Mouse (Mus musculus) megakaryocyte, embryonic 14.5 days (primary cell): ENCODE data around the gene Fbxo6. TPM values are rescaled to one million over a fixed set of nuclear protein-coding genes. Genes with fewer than 3 reads are reported as not detected.
A peak's percentile ranks its signal among the peaks of the same experiment; 100 is the strongest.

Experiments used
- H3K27me3 ChIP-seq: replicated peaks from 2 replicates; pipeline ENCODE3; 2012; ENCODE audit warnings: inconsistent platforms
- H3K36me3 ChIP-seq: replicated peaks from 2 replicates; pipeline ENCODE3; 2012; ENCODE audit warnings: low read length, inconsistent platforms, mixed read lengths
- H3K4me1 ChIP-seq: 2 replicates; pipeline ENCODE4 v1.6.1; 2012; ENCODE audit warnings: inconsistent platforms
- H3K4me3 ChIP-seq: replicated peaks from 2 replicates; pipeline ENCODE3; 2012; ENCODE audit warnings: moderate library complexity, mild to moderate bottlenecking, inconsistent platforms
- H3K9me3 ChIP-seq: 2 replicates; pipeline ENCODE4 v1.6.1; 2012; ENCODE audit warnings: inconsistent platforms
- FLI1 ChIP-seq: IDR thresholded peaks from 2 replicates; pipeline ENCODE4 v1.6.1; 2012; ENCODE audit warnings: low read length, inconsistent platforms, mixed read lengths
- GATA1 ChIP-seq: IDR thresholded peaks from 3 replicates; pipeline ENCODE4 v1.6.1; 2012; ENCODE audit warnings: mixed read lengths, low read length, inconsistent platforms, borderline replicate concordance
- polyA plus RNA-seq: library from polyadenylated mRNA; stranded (reverse); fragments of >175 nt; gene quantifications from 2 replicates; pipeline ENCODE4 v1.2.3, GENCODE M21; 2012; ENCODE audit warnings: low replicate concordance; ENCODE audit not compliant: insufficient read depth

The Fbxo6 gene
- polyA plus RNA-seq, 1 experiment: 110 TPM

DNA sequence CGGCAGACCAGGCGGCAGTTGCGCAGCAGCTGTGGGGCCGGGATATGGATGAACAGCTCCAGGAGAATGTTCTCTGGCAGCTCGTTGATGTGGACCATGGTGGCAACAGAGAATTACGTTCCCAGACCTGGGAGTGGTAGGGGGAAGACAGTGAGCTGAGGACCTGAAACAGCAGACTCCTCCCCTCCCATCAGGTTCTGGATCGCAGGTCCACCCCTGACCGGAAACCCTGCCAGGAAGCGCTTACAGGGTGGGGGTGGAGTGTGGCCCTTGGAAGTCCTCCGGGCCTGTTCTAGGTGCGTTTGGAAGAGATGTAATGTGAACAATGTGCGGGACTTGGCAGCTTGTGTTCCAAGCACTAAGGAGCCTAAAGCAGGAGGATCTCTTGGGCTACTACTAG is 2.4 kb downstream of the Fbxo6 start:
- TF ChIP-seq GATA1: no peak
- TF ChIP-seq FLI1: no peak
- Histone ChIP-seq H3K9me3 (no peaks in the 10 kb centered on the region), H3K4me3 (no peak overlapping the region), H3K4me1 (peaks cover 61% of the 10 kb centered on the region), H3K36me3 (peaks cover 76% of the 10 kb centered on the region), H3K27me3 (no peaks in the 10 kb centered on the region)

DNA sequence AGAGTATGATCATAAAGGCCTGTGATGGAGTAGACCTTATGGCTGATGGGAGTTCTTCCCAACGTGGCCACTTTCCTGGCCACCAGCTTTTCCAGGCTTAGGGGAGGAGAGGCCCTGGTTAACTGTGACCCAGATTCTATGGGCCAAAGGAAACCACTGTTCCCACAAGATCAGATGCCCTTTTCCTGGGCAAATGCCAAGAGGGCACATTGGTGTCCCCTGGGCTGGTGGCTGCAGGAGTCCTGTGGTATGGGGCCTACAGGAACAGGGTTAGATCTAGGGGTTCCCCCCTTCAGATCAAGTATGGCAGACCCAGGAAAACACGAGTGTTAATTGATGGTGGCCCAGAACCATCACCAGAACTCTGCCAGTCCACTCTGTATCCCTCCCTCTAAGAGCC is 4.2 kb downstream of the Fbxo6 start:
- H3K4me3 ChIP-seq: no peak overlapping the region
- H3K27me3 ChIP-seq: no peaks in the 10 kb centered on the region
- TF ChIP-seq FLI1: no peak
- no peak for TF ChIP-seq GATA1
- peaks cover 77% of the 10 kb centered on the region for H3K36me3 ChIP-seq
- no peaks in the 10 kb centered on the region for H3K9me3 ChIP-seq
- H3K4me1 ChIP-seq: peaks cover 67% of the 10 kb centered on the region

DNA sequence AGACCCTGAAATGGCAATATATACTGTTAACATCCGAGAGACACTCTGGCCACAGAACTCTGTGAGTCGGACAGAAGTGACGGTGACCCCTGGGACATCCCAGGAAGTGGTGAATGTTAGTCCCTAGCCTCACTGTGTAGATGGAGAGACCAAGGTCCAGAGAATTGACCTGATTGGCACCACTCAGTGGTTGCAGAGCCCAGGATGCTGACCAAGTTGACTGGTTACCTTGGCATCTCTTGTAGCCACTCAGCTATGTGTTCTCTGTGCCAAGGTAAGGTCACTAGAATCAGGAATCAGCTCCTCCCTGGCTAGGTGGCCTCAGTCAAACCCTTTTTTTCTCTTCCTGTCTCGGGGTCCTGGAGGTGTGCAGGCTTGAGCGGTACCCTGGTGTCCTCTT is 8.2 kb downstream of the Fbxo6 start:
- H3K9me3 ChIP-seq: no peaks in the 10 kb centered on the region
- peaks cover 62% of the 10 kb centered on the region for H3K36me3 ChIP-seq
- peaks cover 55% of the 10 kb centered on the region for H3K4me1 ChIP-seq
- peaks cover 1% of the 10 kb centered on the region for H3K27me3 ChIP-seq
- no peak for TF ChIP-seq FLI1
- no peak for TF ChIP-seq GATA1
- no peak overlapping the region for H3K4me3 ChIP-seq

DNA sequence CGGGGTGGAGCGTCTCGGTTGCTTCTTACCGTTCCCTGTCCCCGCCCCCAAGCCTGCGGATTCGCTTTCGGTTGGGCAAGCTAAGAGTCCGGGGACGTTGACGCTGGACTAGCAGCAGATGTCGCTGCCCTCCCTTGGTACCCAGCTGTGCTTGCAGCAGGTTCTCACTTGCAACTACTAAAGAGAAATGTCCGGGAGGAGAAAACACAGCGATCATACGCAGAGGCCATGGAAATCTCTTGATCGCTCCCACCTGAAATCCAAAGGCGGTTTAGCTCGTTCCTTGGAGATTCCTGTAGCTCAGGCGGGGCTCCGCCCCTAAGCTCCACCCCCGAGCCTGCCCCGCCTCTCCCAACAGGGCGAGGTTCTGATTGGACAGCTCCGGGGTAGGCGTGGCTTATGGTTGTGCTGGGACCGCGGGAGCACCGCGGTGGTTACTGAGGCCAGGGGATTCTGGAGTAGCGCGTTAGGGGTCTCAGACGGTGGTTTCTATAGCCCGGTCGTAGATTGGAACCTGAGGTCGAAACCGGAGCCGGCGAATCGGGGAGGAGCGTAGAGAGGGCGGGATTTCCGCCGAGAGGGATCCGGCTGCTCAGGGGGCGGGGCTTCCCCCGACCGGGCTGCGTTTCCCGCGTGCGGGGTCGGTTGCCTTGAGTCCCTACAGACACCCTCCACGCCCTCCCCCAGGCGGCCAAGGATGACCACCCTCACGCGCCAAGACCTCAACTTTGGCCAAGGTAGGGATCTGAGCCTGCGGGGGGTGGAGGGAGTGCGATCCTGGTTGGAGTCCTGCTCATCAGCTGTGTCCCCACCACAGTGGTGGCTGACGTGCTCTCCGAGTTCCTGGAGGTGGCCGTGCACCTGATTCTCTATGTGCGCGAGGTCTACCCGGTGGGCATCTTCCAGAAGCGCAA is 11.6 kb downstream of the Fbxo6 start:
- Histone ChIP-seq H3K36me3 (peaks cover 29% of the 10 kb centered on the region), H3K4me3 (peak overlapping the region; percentile 100), H3K27me3 (peaks cover 20% of the 10 kb centered on the region), H3K9me3 (no peaks in the 10 kb centered on the region), H3K4me1 (peaks cover 46% of the 10 kb centered on the region)
- no peak for TF ChIP-seq GATA1
- no peak for TF ChIP-seq FLI1

DNA sequence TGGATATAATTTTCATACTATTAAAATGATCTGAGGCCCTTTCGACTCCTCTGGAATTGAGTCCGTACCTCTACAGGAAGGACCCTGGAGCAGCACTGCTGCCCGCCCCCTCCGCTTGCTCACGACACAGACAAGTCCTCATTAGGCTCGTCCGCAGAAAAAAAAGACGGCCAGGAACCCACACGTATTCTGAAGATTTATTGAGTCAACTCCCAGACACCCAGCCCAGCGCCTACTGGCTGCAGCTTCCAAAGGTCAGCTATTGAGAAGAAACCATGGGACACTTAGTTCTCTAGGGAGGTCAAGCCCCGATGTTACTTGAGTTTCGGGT is 12.2 kb downstream of the Fbxo6 start:
- Histone ChIP-seq H3K4me1 (peaks cover 46% of the 10 kb centered on the region), H3K4me3 (peak overlapping the region; percentile 100), H3K36me3 (peaks cover 22% of the 10 kb centered on the region), H3K9me3 (no peaks in the 10 kb centered on the region), H3K27me3 (peaks cover 25% of the 10 kb centered on the region)
- TF ChIP-seq FLI1 (no peak), GATA1 (no peak)

DNA sequence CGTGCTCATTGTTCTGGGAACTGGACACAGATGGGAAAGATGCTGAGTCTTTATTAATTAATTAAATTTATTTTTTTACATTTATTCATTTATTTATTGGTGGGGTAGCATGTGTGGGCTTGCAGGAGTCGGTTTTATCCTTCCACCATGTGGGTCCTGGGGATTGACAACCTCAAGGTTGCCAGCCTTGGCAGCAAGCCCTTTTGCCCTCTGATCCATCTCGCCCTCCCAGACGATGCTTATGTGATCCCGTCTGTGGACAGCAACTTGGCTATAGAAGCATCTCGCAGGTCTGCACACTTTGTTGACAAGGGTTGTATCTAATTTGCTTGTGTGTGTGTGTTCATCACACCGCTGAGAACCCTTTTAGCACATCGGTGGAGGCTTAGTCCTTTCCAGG is 14.4 kb downstream of the Fbxo6 start:
- TF ChIP-seq GATA1 (no peak), FLI1 (no peak)
- Histone ChIP-seq H3K36me3 (peaks cover under 1% of the 10 kb centered on the region), H3K4me1 (peaks cover 31% of the 10 kb centered on the region), H3K27me3 (peaks cover 35% of the 10 kb centered on the region), H3K9me3 (0 out of 2 replicates have a peak, but pooled peaks cover 3% of the 10 kb centered on the region), H3K4me3 (no peak overlapping the region)

DNA sequence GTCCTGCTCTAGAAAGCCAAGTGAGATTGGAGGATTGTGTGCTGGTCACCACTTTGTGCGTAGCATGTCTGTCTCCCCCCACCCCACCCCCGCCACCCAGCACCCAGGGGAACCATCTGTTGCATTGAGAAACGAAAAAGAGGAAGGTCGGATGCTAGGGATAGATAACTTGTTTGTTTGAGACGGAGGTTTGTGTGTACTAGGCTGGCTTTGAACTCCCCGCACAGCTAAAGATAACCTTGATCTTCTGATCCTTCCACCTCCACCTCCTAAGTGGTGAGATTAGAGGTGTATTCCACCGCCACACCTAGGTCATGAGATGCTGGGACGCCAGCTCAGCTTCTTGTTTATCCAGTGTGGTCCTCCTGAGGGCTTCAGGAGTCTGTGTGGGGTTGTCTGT is 17.0 kb downstream of the Fbxo6 start:
- Histone ChIP-seq H3K27me3 (peaks cover 60% of the 10 kb centered on the region), H3K4me3 (no peak overlapping the region), H3K4me1 (peaks cover 44% of the 10 kb centered on the region), H3K36me3 (no peaks in the 10 kb centered on the region), H3K9me3 (0 out of 2 replicates have a peak, but pooled peaks cover 3% of the 10 kb centered on the region)
- TF ChIP-seq GATA1: no peak
- TF ChIP-seq FLI1: no peak

DNA sequence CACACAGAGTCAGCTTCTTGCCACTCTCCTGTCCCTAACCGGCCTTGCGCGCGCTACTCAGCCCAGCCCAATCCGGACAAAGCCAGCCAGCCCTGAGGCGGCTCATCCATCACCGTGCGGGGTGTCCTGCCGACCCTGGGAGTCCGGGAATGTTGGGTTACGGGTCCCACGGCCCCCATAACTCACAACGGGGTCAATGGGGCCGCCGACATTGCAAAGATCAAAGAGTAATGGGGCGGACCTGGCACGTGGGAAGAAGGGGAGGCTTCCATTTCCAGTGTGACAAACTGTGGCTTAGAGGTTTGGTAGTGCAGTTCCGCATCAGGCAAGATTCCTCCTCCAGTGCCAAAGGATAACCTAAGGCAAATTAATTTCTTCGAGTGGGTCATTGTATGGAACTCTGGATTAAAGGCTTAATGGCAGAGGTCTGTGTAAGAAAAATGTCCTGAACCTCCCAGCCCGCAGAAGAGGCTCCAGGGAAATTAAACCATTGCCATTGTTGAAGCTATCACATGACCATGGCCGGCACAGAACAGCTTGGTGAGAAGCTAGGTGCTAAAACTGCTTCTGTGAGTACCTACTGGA is 20.4 kb downstream of the Fbxo6 start:
- no peak for TF ChIP-seq FLI1
- no peak for TF ChIP-seq GATA1
- peak overlapping the region; percentile 92 for H3K4me3 ChIP-seq

DNA sequence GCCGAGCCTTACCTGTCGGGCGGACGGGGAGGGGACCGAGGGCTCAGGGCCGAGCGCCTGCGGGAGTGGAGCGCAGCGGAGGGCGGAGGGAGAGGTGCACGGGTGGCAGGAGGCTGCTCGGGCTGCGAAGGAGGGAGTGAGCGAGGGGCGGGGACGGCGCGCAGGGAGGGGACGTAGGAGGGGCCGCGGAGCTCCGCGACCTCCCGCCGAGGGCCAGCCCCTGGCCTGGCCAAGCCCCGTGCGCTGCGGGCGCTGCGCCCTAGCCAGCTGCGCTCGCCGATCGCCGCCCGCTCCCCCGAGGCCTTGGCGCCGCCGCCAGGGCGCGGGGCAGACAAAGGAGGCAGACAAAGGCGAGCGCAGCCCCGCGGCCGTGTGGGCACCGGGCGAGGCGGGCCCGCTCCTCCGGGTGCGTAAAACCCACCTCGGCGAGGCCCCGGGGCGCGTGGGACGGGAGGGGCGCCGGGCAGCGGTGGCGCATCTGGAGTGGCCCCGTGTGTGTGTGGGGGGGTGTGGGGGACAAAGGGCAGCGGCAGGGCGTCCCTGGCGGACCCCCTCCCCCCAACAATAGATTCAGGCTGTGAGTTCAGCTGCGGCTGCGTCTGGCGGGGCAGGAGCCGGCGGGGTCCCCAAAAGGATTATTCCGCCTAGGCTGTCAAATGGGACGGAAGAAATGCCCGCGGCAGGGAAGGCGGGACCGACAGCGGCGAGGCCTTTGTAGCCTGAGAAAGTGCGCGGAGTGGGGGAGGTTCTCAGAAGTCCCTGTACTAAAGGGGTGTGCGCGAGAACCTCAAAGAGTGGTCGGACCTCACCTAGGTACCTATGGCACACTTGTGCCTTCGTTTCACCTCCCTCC is 21.2 kb downstream of the Fbxo6 start, which contains the start of gene Draxin:
Gene Draxin (minus strand): TSS at position 138 of the 853 bp plus-strand sequence.
- Histone ChIP-seq H3K36me3 (peaks cover 5% of the 10 kb centered on the region), H3K4me3 (peak within 1 kb of the TSS; percentile 92), H3K9me3 (peaks cover 9% of the 10 kb centered on the region), H3K4me1 (peaks cover 54% of the 10 kb centered on the region), H3K27me3 (peaks cover 79% of the 10 kb centered on the region)
- TF ChIP-seq GATA1 (no peak), FLI1 (no peak)

More for the DNA sequence above, 20.4 kb downstream of the Fbxo6 start:
- Histone ChIP-seq H3K27me3 (peaks cover 72% of the 10 kb centered on the region), H3K4me1 (peaks cover 54% of the 10 kb centered on the region), H3K36me3 (peaks cover 5% of the 10 kb centered on the region), H3K9me3 (peaks cover 9% of the 10 kb centered on the region)

DNA sequence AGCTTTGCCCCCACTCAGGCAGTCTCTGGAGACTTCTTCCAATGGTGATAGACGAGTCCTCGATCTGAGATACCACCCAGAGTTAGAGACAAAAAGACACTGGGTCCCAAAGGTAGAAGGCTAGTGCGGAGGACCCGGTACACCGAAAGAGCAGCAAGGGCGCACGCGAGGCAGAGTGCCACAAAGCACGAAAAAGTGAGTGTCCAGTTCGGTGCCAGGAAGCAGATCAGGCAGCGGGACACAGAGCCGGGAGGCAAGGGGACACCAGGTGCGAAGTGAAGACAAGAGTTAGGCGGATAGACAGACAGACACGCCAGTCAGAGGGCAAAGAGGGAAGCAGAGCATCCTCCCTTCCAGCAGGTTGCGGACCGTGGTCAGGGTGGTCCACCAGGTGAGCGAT is 21.8 kb downstream of the Fbxo6 start, which contains the start of gene Mad2l2:
Gene Mad2l2 (plus strand): TSS at position 252 of the 400 bp plus-strand sequence.
- Histone ChIP-seq H3K36me3 (peaks cover 5% of the 10 kb centered on the region), H3K9me3 (peaks cover 9% of the 10 kb centered on the region), H3K4me1 (peaks cover 54% of the 10 kb centered on the region), H3K4me3 (peak within 1 kb of the TSS; percentile 92), H3K27me3 (peaks cover 83% of the 10 kb centered on the region)
- no peak for TF ChIP-seq FLI1
- no peak for TF ChIP-seq GATA1
